Mouse (Mus musculus) liver, embryonic 12.5 days (tissue): Measurements from ENCODE around the gene Ncr1. TPM values are rescaled to one million over a fixed set of nuclear protein-coding genes. Genes with fewer than 3 reads are reported as not detected.
"Not testable (repeated sequence)": the region's sequence is repeated elsewhere in the genome, so short reads cannot be mapped to it uniquely, and the experiment has no call there.

Experiments
- ATAC-seq: fragments of 200-750 bp; cut with Nextera tagmentation; 2 replicates; pipeline ENCODE4 v1.8.0; 2017; ENCODE audit warnings: moderate number of reproducible peaks, mild to moderate bottlenecking, moderate library complexity
- H3K27ac ChIP-seq: fragments of 300-500 bp; sonication (generic); 2 replicates; pipeline ENCODE4 v1.5.1; 2016; ENCODE audit warnings: mild to moderate bottlenecking
- H3K27me3 ChIP-seq: fragments of 300-500 bp; sonication (generic); replicated peaks from 2 replicates; pipeline ENCODE4 v1.6.1; 2016; ENCODE audit warnings: mild to moderate bottlenecking, moderate library complexity
- H3K36me3 ChIP-seq: fragments of 300-500 bp; sonication (generic); 2 replicates; pipeline ENCODE4 v1.6.1; 2016; ENCODE audit warnings: mild to moderate bottlenecking, moderate library complexity
- H3K4me1 ChIP-seq: fragments of 300-500 bp; sonication (generic); 2 replicates; pipeline ENCODE4 v1.6.1; 2016
- H3K4me2 ChIP-seq: fragments of 300-500 bp; sonication (generic); 2 replicates; pipeline ENCODE4 v1.6.1; 2016; ENCODE audit warnings: mild to moderate bottlenecking, moderate library complexity
- H3K4me3 ChIP-seq: fragments of 300-500 bp; sonication (generic); 2 replicates; pipeline ENCODE4 v1.5.1; 2016; ENCODE audit warnings: mild to moderate bottlenecking, moderate library complexity
- H3K9ac ChIP-seq: fragments of 300-500 bp; sonication (generic); 2 replicates; pipeline ENCODE4 v1.6.1; 2016; ENCODE audit warnings: mild to moderate bottlenecking, moderate library complexity
- H3K9me3 ChIP-seq: fragments of 300-500 bp; sonication (generic); replicated peaks from 2 replicates; pipeline ENCODE4 v1.6.1; 2016; ENCODE audit warnings: mild to moderate bottlenecking, moderate library complexity
- WGBS: fragments of 180-500 bp; shearing (Covaris S2); methylation state at CpG from one replicate; pipeline ENCODE4 v1.1.7; 2016; ENCODE audit not compliant: insufficient replicate concordance; 5-methylcytosine and 5-hydroxymethylcytosine counted together
- microRNA-seq: library from miRNA; unstranded; fragments of <30 nt; microRNA quantifications from one replicate; pipeline ENCODE4, GENCODE M21; 2017
- polyA plus RNA-seq: library from polyadenylated mRNA; unstranded; fragments of >200 nt; fragmentation: Nextera tagmentation; extraction: Ambion mirVana; gene quantifications from 2 replicates; pipeline ENCODE4 v1.2.1, GENCODE M21; 2016

The Ncr1 gene
- not detected in 2 replicates for polyA plus RNA-seq

GRCm38 (mm10) chr7:4337509-4337908, at the start of gene Ncr1:
Ncr1 (plus strand) TSS chr7:4337724.
- H3K4me1 ChIP-seq = no peaks in the 10 kb centered on the region
- no peaks in the 10 kb centered on the region for H3K27me3 ChIP-seq
- no peak within 1 kb of the TSS for H3K9ac ChIP-seq
- no peak within 1 kb of the TSS for H3K27ac ChIP-seq
- no peaks in the 10 kb centered on the region for H3K36me3 ChIP-seq
- H3K4me3 ChIP-seq = no peak within 1 kb of the TSS
- H3K9me3 ChIP-seq = no peaks in the 10 kb centered on the region
- H3K4me2 ChIP-seq = no peak within 1 kb of the TSS
- no peak for ATAC-seq

- no peaks in the 10 kb centered on the region for H3K9me3 ChIP-seq
- H3K36me3 ChIP-seq = no peaks in the 10 kb centered on the region
- no peak overlapping the region for H3K27ac ChIP-seq
- no peak for ATAC-seq
- no peak overlapping the region for H3K4me3 ChIP-seq
- H3K9ac ChIP-seq = no peak overlapping the region
- no peaks in the 10 kb centered on the region for H3K27me3 ChIP-seq
- no peaks in the 10 kb centered on the region for H3K4me1 ChIP-seq
- no peak overlapping the region for H3K4me2 ChIP-seq
- WGBS = 70% methylated on average over 5 of the region's 5 CpGs
Observed at GRCm38 (mm10) chr7:4292638-4293037, 44.9 kb upstream of the Ncr1 start.

GRCm38 (mm10) chr7:4297189-4297588, 40.3 kb upstream of the Ncr1 start:
- H3K27ac ChIP-seq = no peak overlapping the region
- 20% methylated on average over 1 of the region's 1 CpGs for WGBS
- H3K9me3 ChIP-seq = no peaks in the 10 kb centered on the region
- no peaks in the 10 kb centered on the region for H3K36me3 ChIP-seq
- no peaks in the 10 kb centered on the region for H3K27me3 ChIP-seq
- H3K4me3 ChIP-seq = no peak overlapping the region
- no peak overlapping the region for H3K9ac ChIP-seq
- 0 out of 2 replicates have a peak, but pooled peaks have one; percentile 21 for ATAC-seq
- no peak overlapping the region for H3K4me2 ChIP-seq
- H3K4me1 ChIP-seq = no peaks in the 10 kb centered on the region

- no peak for ATAC-seq
- Histone ChIP-seq H3K4me1 (no peaks in the 10 kb centered on the region), H3K4me3 (no peak overlapping the region), H3K9me3 (no peaks in the 10 kb centered on the region), H3K36me3 (no peaks in the 10 kb centered on the region), H3K27me3 (no peaks in the 10 kb centered on the region), H3K9ac (no peak overlapping the region), H3K27ac (no peak overlapping the region), H3K4me2 (no peak overlapping the region)
Observed at GRCm38 (mm10) chr7:4300166-4300565, 37.4 kb upstream of the Ncr1 start.

- H3K4me3 ChIP-seq = no peak overlapping the region
- H3K27ac ChIP-seq = no peak overlapping the region
- H3K36me3 ChIP-seq = no peaks in the 10 kb centered on the region
- ATAC-seq = no peak
- no peak overlapping the region for H3K4me2 ChIP-seq
- H3K9ac ChIP-seq = no peak overlapping the region
- H3K4me1 ChIP-seq = no peaks in the 10 kb centered on the region
- 87% methylated on average over 1 of the region's 1 CpGs for WGBS
- H3K9me3 ChIP-seq = no peaks in the 10 kb centered on the region
- H3K27me3 ChIP-seq = no peaks in the 10 kb centered on the region
Observed at GRCm38 (mm10) chr7:4303457-4303856, 34.1 kb upstream of the Ncr1 start.

- ATAC-seq, H3K27ac ChIP-seq, H3K27me3 ChIP-seq, H3K36me3 ChIP-seq, H3K4me1 ChIP-seq, H3K4me3 ChIP-seq, H3K9me3 ChIP-seq, H3K9ac ChIP-seq, H3K4me2 ChIP-seq: not testable (repeated sequence)
- 69% methylated on average over 2 of the region's 2 CpGs for WGBS
Observed at GRCm38 (mm10) chr7:4313109-4313508, 24.4 kb upstream of the Ncr1 start.

GRCm38 (mm10) chr7:4313531-4313930, 24.0 kb upstream of the Ncr1 start:
- H3K4me2 ChIP-seq, H3K4me1 ChIP-seq, H3K27ac ChIP-seq, H3K9ac ChIP-seq, ATAC-seq, H3K27me3 ChIP-seq, H3K9me3 ChIP-seq, H3K4me3 ChIP-seq, H3K36me3 ChIP-seq: not testable (repeated sequence)
- 63% methylated on average over 3 of the region's 3 CpGs for WGBS

- 51% methylated on average over 2 of the region's 2 CpGs for WGBS
Observed at GRCm38 (mm10) chr7:4323301-4323700, 14.2 kb upstream of the Ncr1 start.

GRCm38 (mm10) chr7:4373521-4373920, 36.0 kb downstream of the Ncr1 start:
- 58% methylated on average over 7 of the region's 7 CpGs for WGBS

More at GRCm38 (mm10) chr7:4323301-4323700, 14.2 kb upstream of the Ncr1 start:
- Histone ChIP-seq H3K27ac (no peak overlapping the region), H3K4me3 (no peak overlapping the region), H3K9me3 (no peaks in the 10 kb centered on the region), H3K4me2 (no peak overlapping the region), H3K27me3 (no peaks in the 10 kb centered on the region), H3K36me3 (no peaks in the 10 kb centered on the region), H3K9ac (no peak overlapping the region), H3K4me1 (no peaks in the 10 kb centered on the region)
- no peak for ATAC-seq

More at GRCm38 (mm10) chr7:4373521-4373920, 36.0 kb downstream of the Ncr1 start:
- Histone ChIP-seq H3K4me1 (no peaks in the 10 kb centered on the region), H3K36me3 (no peaks in the 10 kb centered on the region), H3K27me3 (no peaks in the 10 kb centered on the region), H3K9me3 (no peaks in the 10 kb centered on the region), H3K27ac (no peak overlapping the region), H3K4me2 (no peak overlapping the region), H3K4me3 (no peak overlapping the region), H3K9ac (no peak overlapping the region)
- ATAC-seq = no peak

Small RNA genes within 50 kb of the gene (microRNA-seq; reads per million reads assigned to microRNA genes)
- gene Gm24752 = not detected
- not detected for gene Gm25349

Other genes with a start within 250 kb of the Ncr1 start
- gene Ttyh1, start 218.3 kb upstream of the Ncr1 start, polyA plus RNA-seq = 0.48 and 0.77 TPM in 2 replicates
- gene Leng8, start 200.7 kb upstream of the Ncr1 start, polyA plus RNA-seq = 39.3 and 44.5 TPM in 2 replicates
- gene Leng9, start 187.3 kb upstream of the Ncr1 start, polyA plus RNA-seq = 1.2 and 1.5 TPM in 2 replicates
- gene Cdc42ep5, start 172.9 kb upstream of the Ncr1 start, polyA plus RNA-seq = 10.5 TPM in 2 replicates
- gene Lilra5, start 100.0 kb upstream of the Ncr1 start, polyA plus RNA-seq = 0.10 and 0.14 TPM in 2 replicates
- gene Gp6, start 60.0 kb downstream of the Ncr1 start, polyA plus RNA-seq = 5.0 and 5.5 TPM in 2 replicates
- 9.8 and 10.4 TPM in 2 replicates for gene Rdh13, start 107.9 kb downstream of the Ncr1 start, polyA plus RNA-seq
- gene Eps8l1, start 123.0 kb downstream of the Ncr1 start, polyA plus RNA-seq = 1.3 and 2.1 TPM in 2 replicates
- gene Ppp1r12c, start 164.0 kb downstream of the Ncr1 start, polyA plus RNA-seq = 41.1 and 42.9 TPM in 2 replicates
- 13.7 and 17.9 TPM in 2 replicates for gene Tnnt1, start 178.7 kb downstream of the Ncr1 start, polyA plus RNA-seq
- 1.7 and 1.8 TPM in 2 replicates for gene Tnni3, start 186.5 kb downstream of the Ncr1 start, polyA plus RNA-seq
- gene Dnaaf3, start 194.7 kb downstream of the Ncr1 start, polyA plus RNA-seq = 0.24 and 0.26 TPM in 2 replicates
- gene Syt5, start 209.8 kb downstream of the Ncr1 start, polyA plus RNA-seq = 0.84 and 1.3 TPM in 2 replicates